Mouse (Mus musculus) MEL (cell line): ENCODE measurements around the gene Jmy. TPM values are rescaled to one million over a fixed set of nuclear protein-coding genes. Genes with fewer than 3 reads are reported as not detected.
A peak's percentile ranks its signal among the peaks of the same experiment; 100 is the strongest.

ENCODE experiments used
- DNase-seq: peaks from one replicate; pipeline ENCODE4 v3.0.0; 2011; ENCODE audit warnings: low read depth, low spot score
- H3K27ac ChIP-seq: 2 replicates; pipeline ENCODE4 v1.5.1; 2012; ENCODE audit warnings: low read depth, mild to moderate bottlenecking, control low read depth, low read length, moderate library complexity; ENCODE audit not compliant: control insufficient read depth
- H3K27me3 ChIP-seq, 2 experiments: fragments of 150-350 bp in 1 of 2; sonication (generic) in 1 of 2; 2 replicates each; pipeline ENCODE4 v1.6.1; 2012; ENCODE audit warnings: low read length in 2 of 2, mild to moderate bottlenecking in 2 of 2, improper control_type of control experiment in 1 of 2, moderate library complexity in 1 of 2; ENCODE audit not compliant: insufficient read depth in 2 of 2, control insufficient read depth in 1 of 2
- H3K36me3 ChIP-seq, 2 experiments: 2 replicates each; pipeline ENCODE4 v1.6.1; 2012 to 2014; ENCODE audit warnings: low read length in 2 of 2, improper control_type of control experiment in 1 of 2, inconsistent platforms in 1 of 2, mild to moderate bottlenecking in 1 of 2; ENCODE audit not compliant: insufficient read depth in 2 of 2, control insufficient read depth in 1 of 2
- H3K4me1 ChIP-seq, 2 experiments: fragments of 150-350 bp in 1 of 2; sonication (generic) in 1 of 2; 2 replicates each; pipeline ENCODE4 v1.6.1; 2012; ENCODE audit warnings: low read length in 2 of 2, improper control_type of control experiment in 1 of 2, mild to moderate bottlenecking in 1 of 2; ENCODE audit not compliant: insufficient read depth in 2 of 2, control insufficient read depth in 1 of 2
- H3K4me3 ChIP-seq, 2 experiments: fragments of 150-350 bp in 1 of 2; sonication (generic) in 1 of 2; 2 replicates each; pipeline ENCODE4 v1.5.1; 2012; ENCODE audit warnings: low read depth in 2 of 2, low read length in 2 of 2, mild to moderate bottlenecking in 2 of 2, moderate library complexity in 2 of 2, control low read depth in 1 of 2, improper control_type of control experiment in 1 of 2; ENCODE audit not compliant: control insufficient read depth in 1 of 2, insufficient read depth in 1 of 2
- H3K79me2 ChIP-seq: 2 replicates; pipeline ENCODE4 v1.6.1; 2012; ENCODE audit warnings: mild to moderate bottlenecking, low read length, moderate library complexity; ENCODE audit not compliant: control insufficient read depth, poor library complexity, insufficient read depth
- H3K9ac ChIP-seq: 2 replicates; pipeline ENCODE4 v1.6.1; 2012; ENCODE audit warnings: low read depth, mild to moderate bottlenecking, control low read depth, low read length, moderate library complexity; ENCODE audit not compliant: control insufficient read depth, poor library complexity, severe bottlenecking
- H3K9me3 ChIP-seq: fragments of 150-350 bp; sonication (generic); replicated peaks from 2 replicates; pipeline ENCODE4 v1.6.1; 2012; ENCODE audit warnings: mild to moderate bottlenecking, low read length, improper control_type of control experiment, moderate library complexity; ENCODE audit not compliant: insufficient read depth
- CHD1 ChIP-seq: IDR thresholded peaks from 2 replicates; pipeline ENCODE4 v1.6.1; 2012; ENCODE audit warnings: low read depth, mild to moderate bottlenecking, inconsistent platforms, low read length, improper control_type of control experiment
- CTCF ChIP-seq, 3 experiments: IDR thresholded peaks in 2 of 3; conservative IDR thresholded peaks in 1 of 3; 2 replicates each; pipeline ENCODE4 v1.5.1; 2011 to 2012; ENCODE audit warnings: low read length in 3 of 3, low read depth in 2 of 3, mild to moderate bottlenecking in 2 of 3, improper control_type of control experiment in 1 of 3, inconsistent platforms in 1 of 3, mixed read lengths in 1 of 3, moderate library complexity in 1 of 3; ENCODE audit not compliant: control insufficient read depth in 1 of 3, insufficient read depth in 1 of 3, poor library complexity in 1 of 3, severe bottlenecking in 1 of 3
- ELF1 ChIP-seq: IDR thresholded peaks from 2 replicates; pipeline ENCODE4 v1.6.1; 2014; ENCODE audit warnings: low read depth, mild to moderate bottlenecking, inconsistent platforms, low read length, improper control_type of control experiment, moderate library complexity
- ETS1 ChIP-seq: IDR thresholded peaks from 2 replicates; pipeline ENCODE4 v1.6.1; 2012; ENCODE audit warnings: low read depth, mild to moderate bottlenecking, inconsistent platforms, low read length, improper control_type of control experiment, moderate library complexity
- GATA1 ChIP-seq: IDR thresholded peaks from 2 replicates; pipeline ENCODE4 v1.6.1; 2011; ENCODE audit warnings: low read depth, low read length, improper control_type of control experiment
- MAFK ChIP-seq: IDR thresholded peaks from 2 replicates; pipeline ENCODE4 v1.6.1; 2011; ENCODE audit warnings: low read depth, mild to moderate bottlenecking, low read length, improper control_type of control experiment, borderline replicate concordance
- MYC ChIP-seq: IDR thresholded peaks from 2 replicates; pipeline ENCODE4 v1.6.1; 2011; ENCODE audit warnings: low read depth, mild to moderate bottlenecking, low read length, improper control_type of control experiment, moderate library complexity
- POLR2AphosphoS2 ChIP-seq: IDR thresholded peaks from 2 replicates; pipeline ENCODE4 v1.6.1; 2011; ENCODE audit warnings: low read length, improper control_type of control experiment
- RAD21 ChIP-seq: IDR thresholded peaks from 2 replicates; pipeline ENCODE4 v1.6.1; 2011; ENCODE audit warnings: mild to moderate bottlenecking, low read depth, low read length, improper control_type of control experiment
- SIN3A ChIP-seq: IDR thresholded peaks from 2 replicates; pipeline ENCODE4 v1.6.1; 2012; ENCODE audit warnings: low read length, improper control_type of control experiment, inconsistent platforms
- SMC3 ChIP-seq: IDR thresholded peaks from 2 replicates; pipeline ENCODE4 v1.6.1; 2011; ENCODE audit warnings: low read depth, low read length, improper control_type of control experiment
- TCF12 ChIP-seq: IDR thresholded peaks from 2 replicates; pipeline ENCODE4 v1.6.1; 2014; ENCODE audit warnings: low read depth, mild to moderate bottlenecking, inconsistent platforms, low read length, improper control_type of control experiment, moderate library complexity
- ZNF384 ChIP-seq: IDR thresholded peaks from 2 replicates; pipeline ENCODE4 v1.6.1; 2012; ENCODE audit warnings: low read depth, mild to moderate bottlenecking, inconsistent platforms, low read length, improper control_type of control experiment
- polyA plus RNA-seq, 2 experiments: library from polyadenylated mRNA; stranded (reverse) in 1 of 2; unstranded in 1 of 2; fragments of >175 nt in 1 of 2; fragments of >200 nt in 1 of 2; gene quantifications; 2 replicates each; pipeline versions ENCODE4 v1.2.1 to v1.2.4; 2012; ENCODE audit warnings: low replicate concordance in 2 of 2, low read depth in 1 of 2; ENCODE audit not compliant: insufficient read length in 2 of 2, insufficient read depth in 1 of 2, missing spikeins in 1 of 2
- total RNA-seq: library from RNA; depleted of rRNA; stranded (reverse); fragments of 300-350 nt; gene quantifications from 2 replicates; pipeline ENCODE4 v1.2.3, GENCODE M21; 2012

Gene Jmy
- total and polyA plus RNA-seq, 3 experiments, result 5.5 to 21.9 (median 9.3) TPM

DNA sequence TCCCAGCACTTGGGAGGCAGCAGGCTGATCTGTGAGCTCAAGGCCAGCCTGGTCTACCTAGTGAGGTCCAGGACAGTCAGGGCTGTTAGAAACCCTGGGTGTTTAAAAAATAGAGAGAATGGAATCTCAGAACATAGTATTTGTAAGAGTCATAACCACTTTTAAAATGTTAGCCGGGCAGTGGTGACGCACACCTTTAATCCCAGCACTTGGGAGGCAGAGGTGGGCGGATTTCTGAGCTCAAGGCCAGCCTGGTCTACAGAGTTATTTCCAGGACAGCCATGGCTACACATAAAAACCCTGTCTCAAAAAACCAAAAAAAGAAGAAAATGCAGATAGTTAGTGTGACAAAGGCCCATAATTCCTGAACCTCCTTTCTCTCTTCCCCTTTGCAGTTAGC lies 15.3 kb downstream of the Jmy start:
- TF ChIP-seq MAFK (no peak), GATA1 (no peak), TCF12 (no peak), ELF1 (no peak), POLR2AphosphoS2 (no peak), ZNF384 (no peak), MYC (no peak)
- TF ChIP-seq, all 39 proteins: peak for 0
- Histone ChIP-seq H3K36me3 (no peaks in the 10 kb centered on the region; a peak in 3 of 4 replicates), H3K4me1 (no peaks in the 10 kb centered on the region; a peak in 2 of 4 replicates), H3K27ac (no peak overlapping the region), H3K79me2 (peaks cover 33% of the 10 kb centered on the region), H3K9me3 (no peaks in the 10 kb centered on the region), H3K9ac (no peak overlapping the region), H3K27me3 (no peaks in the 10 kb centered on the region), H3K4me3 (no peak overlapping the region)
- DNase-seq, result no peak

DNA sequence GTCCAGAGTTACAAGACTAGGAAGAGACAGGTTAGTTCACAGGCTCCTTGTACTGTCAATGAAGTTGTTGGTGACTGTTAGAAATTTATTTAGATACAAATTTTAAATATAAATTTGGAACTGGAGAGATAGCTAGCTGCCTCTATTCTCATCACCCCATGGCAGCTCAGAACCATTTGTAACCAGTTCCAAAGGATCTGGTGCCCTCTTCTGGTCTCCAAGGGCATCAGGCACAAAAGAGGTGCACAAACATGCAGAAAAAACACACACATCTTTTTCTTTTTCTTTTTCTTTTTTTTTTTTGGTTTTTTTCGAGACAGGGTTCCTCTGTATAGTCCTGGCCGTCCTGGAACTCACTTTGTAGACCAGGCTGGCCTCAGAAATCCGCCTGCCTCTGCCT lies 18.5 kb downstream of the Jmy start:
- Histone ChIP-seq H3K4me1 (peaks cover 0 to 8% of the 10 kb centered on the region in 2 experiments; a peak in 2 of 4 replicates), H3K27me3 (no peaks in the 10 kb centered on the region), H3K79me2 (peaks cover 18% of the 10 kb centered on the region), H3K27ac (no peak overlapping the region), H3K9me3 (no peaks in the 10 kb centered on the region), H3K9ac (no peak overlapping the region), H3K36me3 (peaks cover 0 to 4% of the 10 kb centered on the region in 2 experiments), H3K4me3 (no peak overlapping the region)
- peak; percentile 45 for TF ChIP-seq SMC3
- peak; percentile 8 to 53 (median 42); a peak in 4 of 6 replicates for TF ChIP-seq CTCF (IDR thresholded peaks at IDR 0.05 in 2 of 3, conservative IDR thresholded peaks at IDR 0.05 in 1 of 3; ENCODE audit: control insufficient read depth in 1 of 3, insufficient read depth in 1 of 3, low read depth in 2 of 3, low read length in 3 of 3, poor library complexity in 1 of 3, severe bottlenecking in 1 of 3)
- peak; percentile 64 for TF ChIP-seq RAD21
- TF ChIP-seq CHD1, result no peak
- no peak for TF ChIP-seq SIN3A
- peak; percentile 41 for DNase-seq

DNA sequence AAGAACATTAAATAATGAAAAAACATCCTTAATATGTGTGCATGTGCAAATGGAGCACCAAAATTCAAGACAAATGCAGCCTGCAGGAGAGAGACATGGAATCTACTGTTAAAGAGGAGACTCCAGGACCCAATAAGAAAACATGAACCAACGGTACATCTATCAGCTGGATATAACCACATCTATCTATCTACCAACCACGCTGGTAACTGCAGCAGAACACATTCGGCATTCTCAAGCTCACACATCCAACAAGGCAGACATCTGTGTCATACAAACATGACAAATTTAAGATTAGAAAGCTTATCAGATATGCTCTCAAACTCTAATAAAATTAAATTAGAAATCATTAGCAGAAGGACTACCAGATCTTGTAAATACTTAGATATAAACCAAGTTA lies 21.3 kb downstream of the Jmy start:
- Histone ChIP-seq H3K79me2 (peaks cover 11% of the 10 kb centered on the region), H3K4me3 (no peak overlapping the region), H3K4me1 (peaks cover 0 to 8% of the 10 kb centered on the region in 2 experiments; a peak in 2 of 4 replicates), H3K9ac (no peak overlapping the region), H3K27ac (no peak overlapping the region), H3K36me3 (peaks cover 1 to 4% of the 10 kb centered on the region in 2 experiments), H3K9me3 (no peaks in the 10 kb centered on the region), H3K27me3 (no peaks in the 10 kb centered on the region)
- no peak for DNase-seq
- peak; percentile 41 for TF ChIP-seq GATA1
- no peak for TF ChIP-seq ETS1
